Mouse (Mus musculus): ENCODE measurements around the gene Ddx28. TPM values are rescaled to one million over a fixed set of nuclear protein-coding genes. Genes with fewer than 3 reads are reported as not detected.
A peak's percentile ranks its signal among the peaks of the same experiment; 100 is the strongest.
"Not testable (repeated sequence)": the region's sequence is repeated elsewhere in the genome, so short reads cannot be mapped to it uniquely, and the experiment has no call there.

Gene Ddx28
- polyA plus RNA-seq, 1 experiment from 2014 or later: 22.6 TPM

GRCm38 (mm10) chr8:106007135-106007534, 4.5 kb downstream of the Ddx28 start:
- H3K27me3 ChIP-seq (ENCODE audit: low read depth, poor library complexity, severe bottlenecking): no peaks in the 10 kb centered on the region
- peaks cover 19% of the 10 kb centered on the region for H3K4me1 ChIP-seq
- H3K27ac ChIP-seq (replicated peaks): no peak overlapping the region
- no peak overlapping the region for H3K4me3 ChIP-seq
- peaks cover 16% of the 10 kb centered on the region for H3K36me3 ChIP-seq
- H3K9me3 ChIP-seq (replicated peaks): no peaks in the 10 kb centered on the region
- 85% methylated on average over 3 of the region's 3 CpGs for WGBS
- DNase-seq (ENCODE audit: low spot score): no peak

GRCm38 (mm10) chr8:106006413-106006812, 5.3 kb downstream of the Ddx28 start:
- Histone ChIP-seq H3K27ac (replicated peaks) (no peak overlapping the region), H3K4me1 (peaks cover 13% of the 10 kb centered on the region), H3K4me3 (no peak overlapping the region), H3K36me3 (peaks cover 16% of the 10 kb centered on the region), H3K9me3 (replicated peaks) (no peaks in the 10 kb centered on the region), H3K27me3 (ENCODE audit: low read depth, poor library complexity, severe bottlenecking) (no peaks in the 10 kb centered on the region)
- 89% methylated on average over 4 of the region's 4 CpGs for WGBS
- no peak for DNase-seq (ENCODE audit: low spot score)

- H3K4me3 ChIP-seq: no peak within 1 kb of the TSS
- H3K36me3 ChIP-seq: peaks cover 16% of the 10 kb centered on the region
- H3K27me3 ChIP-seq (ENCODE audit: low read depth, poor library complexity, severe bottlenecking): no peaks in the 10 kb centered on the region
- 85% methylated on average over 4 of the region's 4 CpGs for WGBS
- no peaks in the 10 kb centered on the region for H3K9me3 ChIP-seq (replicated peaks)
- H3K27ac ChIP-seq (replicated peaks): no peak within 1 kb of the TSS
- DNase-seq (ENCODE audit: low spot score): no peak
- H3K4me1 ChIP-seq: peaks cover 12% of the 10 kb centered on the region
Measured at GRCm38 (mm10) chr8:106005875-106006274, 5.8 kb downstream of the Ddx28 start, which contains the start of gene Dpep2nb. Gene Dpep2nb, minus strand, starts transcription at chr8:106005975.

GRCm38 (mm10) chr8:106004538-106005207, 7.0 kb downstream of the Ddx28 start:
- H3K36me3 ChIP-seq: peaks cover 11% of the 10 kb centered on the region
- H3K4me1 ChIP-seq: peaks cover under 1% of the 10 kb centered on the region
- DNase-seq (ENCODE audit: low spot score): no peak
- no peaks in the 10 kb centered on the region for H3K9me3 ChIP-seq (replicated peaks)
- no peak overlapping the region for H3K4me3 ChIP-seq
- WGBS: 81% methylated on average over 8 of the region's 8 CpGs
- no peaks in the 10 kb centered on the region for H3K27me3 ChIP-seq (ENCODE audit: low read depth, poor library complexity, severe bottlenecking)
- H3K27ac ChIP-seq (replicated peaks): no peak overlapping the region

GRCm38 (mm10) chr8:106001908-106002307, 9.8 kb downstream of the Ddx28 start:
- Histone ChIP-seq H3K27ac (replicated peaks) (no peak overlapping the region), H3K9me3 (replicated peaks) (no peaks in the 10 kb centered on the region), H3K27me3 (ENCODE audit: low read depth, poor library complexity, severe bottlenecking) (no peaks in the 10 kb centered on the region), H3K4me3 (no peak overlapping the region), H3K36me3 (no peaks in the 10 kb centered on the region), H3K4me1 (no peaks in the 10 kb centered on the region)
- WGBS: 89% methylated on average over 4 of the region's 4 CpGs
- no peak for DNase-seq (ENCODE audit: low spot score)

- no peak for DNase-seq (ENCODE audit: low spot score)
- H3K27me3 ChIP-seq (ENCODE audit: low read depth, poor library complexity, severe bottlenecking): no peaks in the 10 kb centered on the region
- no peaks in the 10 kb centered on the region for H3K9me3 ChIP-seq (replicated peaks)
- H3K4me1 ChIP-seq: no peaks in the 10 kb centered on the region
- no peak overlapping the region for H3K27ac ChIP-seq (replicated peaks)
- H3K4me3 ChIP-seq: no peak overlapping the region
- H3K36me3 ChIP-seq: no peaks in the 10 kb centered on the region
- WGBS: 85% methylated on average over 2 of the region's 2 CpGs
Measured at GRCm38 (mm10) chr8:105998971-105999370, 12.7 kb downstream of the Ddx28 start.

- Histone ChIP-seq H3K36me3 (no peaks in the 10 kb centered on the region), H3K27ac (replicated peaks) (no peak overlapping the region)
- WGBS: 76% methylated on average over 7 of the region's 7 CpGs
Measured at GRCm38 (mm10) chr8:105996359-105996758, 15.3 kb downstream of the Ddx28 start.

GRCm38 (mm10) chr8:105993226-105993625, 18.5 kb downstream of the Ddx28 start:
- 67% methylated on average over 4 of the region's 4 CpGs for WGBS
- Histone ChIP-seq H3K4me1 (0 out of 2 replicates have a peak, but pooled peaks cover 7% of the 10 kb centered on the region), H3K4me3 (no peak overlapping the region), H3K27me3 (ENCODE audit: low read depth, poor library complexity, severe bottlenecking) (no peaks in the 10 kb centered on the region; the same call in 1 of the 2 replicates), H3K36me3 (no peaks in the 10 kb centered on the region), H3K27ac (replicated peaks) (no peak overlapping the region), H3K9me3 (replicated peaks) (no peaks in the 10 kb centered on the region)
- no peak for DNase-seq (ENCODE audit: low spot score)

More at GRCm38 (mm10) chr8:105996359-105996758, 15.3 kb downstream of the Ddx28 start:
- no peak overlapping the region for H3K4me3 ChIP-seq
- H3K9me3 ChIP-seq (replicated peaks): no peaks in the 10 kb centered on the region
- H3K4me1 ChIP-seq: no peaks in the 10 kb centered on the region
- no peaks in the 10 kb centered on the region for H3K27me3 ChIP-seq (ENCODE audit: low read depth, poor library complexity, severe bottlenecking)
- no peak for DNase-seq (ENCODE audit: low spot score)

GRCm38 (mm10) chr8:105992499-105992898, 19.2 kb downstream of the Ddx28 start:
- WGBS: 66% methylated on average over 5 of the region's 5 CpGs
- no peaks in the 10 kb centered on the region for H3K36me3 ChIP-seq
- no peak overlapping the region for H3K27ac ChIP-seq (replicated peaks)
- H3K27me3 ChIP-seq (ENCODE audit: low read depth, poor library complexity, severe bottlenecking): no peaks in the 10 kb centered on the region; the same call in 1 of the 2 replicates
- no peaks in the 10 kb centered on the region for H3K9me3 ChIP-seq (replicated peaks)
- 0 out of 2 replicates have a peak, but pooled peaks cover 7% of the 10 kb centered on the region for H3K4me1 ChIP-seq
- no peak overlapping the region for H3K4me3 ChIP-seq
- DNase-seq (ENCODE audit: low spot score): no peak

GRCm38 (mm10) chr8:105991546-105991945, 20.1 kb downstream of the Ddx28 start:
- 70% methylated on average over 2 of the region's 2 CpGs for WGBS
- H3K36me3 ChIP-seq: no peaks in the 10 kb centered on the region
- H3K4me3 ChIP-seq: no peak overlapping the region
- H3K27ac ChIP-seq (replicated peaks): peak overlapping the region; percentile 57; the same call in 1 of the 2 replicates
- no peaks in the 10 kb centered on the region; the same call in 1 of the 2 replicates for H3K27me3 ChIP-seq (ENCODE audit: low read depth, poor library complexity, severe bottlenecking)
- 0 out of 2 replicates have a peak, but pooled peaks cover 7% of the 10 kb centered on the region for H3K4me1 ChIP-seq
- no peak for DNase-seq (ENCODE audit: low spot score)
- H3K9me3 ChIP-seq (replicated peaks): no peaks in the 10 kb centered on the region

GRCm38 (mm10) chr8:105990856-105991387, 20.8 kb downstream of the Ddx28 start, which contains the start of gene Dus2:
Gene Dus2, plus strand, starts transcription at chr8:105991337.
- H3K27me3 ChIP-seq (ENCODE audit: low read depth, poor library complexity, severe bottlenecking): no peaks in the 10 kb centered on the region; the same call in 1 of the 2 replicates
- H3K27ac ChIP-seq (replicated peaks): peak within 1 kb of the TSS; percentile 57
- DNase-seq (ENCODE audit: low spot score): peak; percentile 83
- no peaks in the 10 kb centered on the region for H3K9me3 ChIP-seq (replicated peaks)
- no peaks in the 10 kb centered on the region for H3K36me3 ChIP-seq
- H3K4me3 ChIP-seq: peak within 1 kb of the TSS; percentile 10; the same call in 1 of the 2 replicates
- 12% methylated on average over 15 of the region's 15 CpGs for WGBS
- 0 out of 2 replicates have a peak, but pooled peaks cover 7% of the 10 kb centered on the region for H3K4me1 ChIP-seq

GRCm38 (mm10) chr8:105988546-105988945, 23.1 kb downstream of the Ddx28 start:
- Histone ChIP-seq H3K27me3 (ENCODE audit: low read depth, poor library complexity, severe bottlenecking) (no peaks in the 10 kb centered on the region; the same call in 1 of the 2 replicates), H3K9me3 (replicated peaks) (no peaks in the 10 kb centered on the region), H3K36me3 (no peaks in the 10 kb centered on the region), H3K4me3 (no peak overlapping the region), H3K4me1 (0 out of 2 replicates have a peak, but pooled peaks cover 7% of the 10 kb centered on the region), H3K27ac (replicated peaks) (no peak overlapping the region)
- WGBS: 88% methylated on average over 11 of the region's 11 CpGs
- DNase-seq (ENCODE audit: low spot score): no peak

GRCm38 (mm10) chr8:105983406-105983805, 28.3 kb downstream of the Ddx28 start:
- H3K9me3 ChIP-seq (replicated peaks); H3K4me3 ChIP-seq; H3K27ac ChIP-seq (replicated peaks); DNase-seq (ENCODE audit: low spot score); H3K4me1 ChIP-seq; H3K36me3 ChIP-seq; H3K27me3 ChIP-seq (ENCODE audit: low read depth, poor library complexity, severe bottlenecking): not testable (repeated sequence)
- WGBS: 85% methylated on average over 11 of the region's 11 CpGs
